Mouse (Mus musculus) G1E-ER4 (cell line): Measurements from ENCODE around the gene Commd2. TPM values are rescaled to one million over a fixed set of nuclear protein-coding genes. Genes with fewer than 3 reads are reported as not detected.

Experiments
- GATA1 ChIP-seq: IDR thresholded peaks from one replicate; pipeline ENCODE4 v1.8.0; 2012; ENCODE audit warnings: low read length, inconsistent platforms
- polyA plus RNA-seq: library from polyadenylated mRNA; stranded (reverse); fragments of >175 nt; gene quantifications from 2 replicates; pipeline ENCODE4 v1.2.3, GENCODE M21; 2012

The Commd2 gene
- polyA plus RNA-seq, 1 experiment = 24.9 TPM

DNA sequence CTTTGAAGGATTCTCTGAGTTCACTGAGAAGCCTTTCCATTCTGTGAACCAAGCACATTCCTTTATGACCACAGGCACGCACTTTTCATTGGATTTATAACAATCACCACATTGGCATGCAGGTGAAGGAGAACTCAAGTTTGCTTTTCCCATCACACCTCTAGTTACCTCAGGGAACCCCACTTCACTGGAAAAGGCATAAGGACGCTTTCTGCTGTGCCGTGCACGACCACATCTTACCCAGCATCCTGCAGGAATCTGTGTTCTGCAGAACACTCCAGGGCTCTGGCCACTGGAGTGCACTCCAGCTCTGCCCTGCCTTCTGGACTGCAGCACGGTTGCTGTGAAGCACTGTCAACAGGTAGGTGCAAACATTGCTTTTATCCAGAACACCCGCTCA lies 13.9 kb downstream of the Commd2 start:
- no peak for TF ChIP-seq GATA1

DNA sequence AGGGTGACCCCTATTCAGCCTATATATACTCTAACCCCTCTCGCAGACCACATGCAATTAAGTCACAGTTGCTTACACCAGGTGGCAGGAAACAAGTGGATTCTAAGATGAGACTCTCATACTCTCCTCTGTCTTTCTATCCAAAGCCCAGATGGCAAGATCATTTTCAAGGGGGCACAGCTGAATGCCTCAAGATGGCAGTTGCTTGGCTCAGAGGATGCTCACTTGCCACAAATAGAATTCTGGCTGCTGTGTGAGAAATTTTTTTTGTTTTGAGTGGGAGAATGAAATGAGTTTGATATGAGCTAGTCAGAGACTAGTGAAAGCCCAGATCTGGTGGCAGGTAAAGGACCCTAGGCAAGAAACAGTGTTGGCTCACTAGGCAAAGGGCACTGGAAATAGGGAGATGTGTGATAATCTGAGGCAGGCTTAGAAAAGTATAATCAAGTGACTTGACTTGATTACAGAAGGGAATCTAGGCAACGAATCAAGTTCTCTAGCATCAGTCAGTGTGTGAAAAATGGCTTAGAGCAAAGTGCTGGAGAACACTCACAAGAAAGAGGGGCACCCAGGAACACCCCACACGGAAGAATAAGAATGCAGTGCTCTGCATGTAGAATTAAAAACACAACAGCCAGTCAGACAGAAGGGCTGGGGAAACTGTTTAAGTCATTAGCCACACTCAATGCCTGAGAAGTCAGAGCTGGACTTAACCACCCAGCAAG lies 16.6 kb downstream of the Commd2 start:
- TF ChIP-seq GATA1 = no peak

DNA sequence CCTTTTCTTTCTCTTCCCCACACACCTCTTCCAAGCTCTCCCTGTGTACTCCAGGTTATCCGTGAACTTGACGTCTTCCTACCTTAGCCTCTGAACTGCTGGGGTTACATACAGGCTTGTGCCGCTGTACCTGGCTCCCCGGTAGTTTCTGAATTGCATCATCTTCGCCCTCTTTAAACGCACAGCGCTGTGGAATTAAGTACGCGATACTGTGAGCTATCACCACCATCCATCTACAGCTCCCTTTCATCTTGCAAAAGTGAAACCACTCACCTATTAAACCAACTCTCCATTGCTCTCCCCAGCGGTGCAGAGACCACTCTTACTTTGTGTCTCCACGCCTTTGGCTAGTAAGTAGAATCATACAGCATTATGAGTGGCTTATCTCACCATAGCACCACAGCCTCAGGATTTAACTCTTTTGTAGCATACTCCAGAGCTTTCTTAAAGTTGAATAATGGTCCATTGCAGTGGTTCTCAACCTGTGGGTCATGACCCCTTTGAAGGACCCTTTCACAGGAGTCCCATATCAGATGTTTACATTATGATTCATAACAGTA lies 24.5 kb downstream of the Commd2 start:
- TF ChIP-seq GATA1 = no peak

DNA sequence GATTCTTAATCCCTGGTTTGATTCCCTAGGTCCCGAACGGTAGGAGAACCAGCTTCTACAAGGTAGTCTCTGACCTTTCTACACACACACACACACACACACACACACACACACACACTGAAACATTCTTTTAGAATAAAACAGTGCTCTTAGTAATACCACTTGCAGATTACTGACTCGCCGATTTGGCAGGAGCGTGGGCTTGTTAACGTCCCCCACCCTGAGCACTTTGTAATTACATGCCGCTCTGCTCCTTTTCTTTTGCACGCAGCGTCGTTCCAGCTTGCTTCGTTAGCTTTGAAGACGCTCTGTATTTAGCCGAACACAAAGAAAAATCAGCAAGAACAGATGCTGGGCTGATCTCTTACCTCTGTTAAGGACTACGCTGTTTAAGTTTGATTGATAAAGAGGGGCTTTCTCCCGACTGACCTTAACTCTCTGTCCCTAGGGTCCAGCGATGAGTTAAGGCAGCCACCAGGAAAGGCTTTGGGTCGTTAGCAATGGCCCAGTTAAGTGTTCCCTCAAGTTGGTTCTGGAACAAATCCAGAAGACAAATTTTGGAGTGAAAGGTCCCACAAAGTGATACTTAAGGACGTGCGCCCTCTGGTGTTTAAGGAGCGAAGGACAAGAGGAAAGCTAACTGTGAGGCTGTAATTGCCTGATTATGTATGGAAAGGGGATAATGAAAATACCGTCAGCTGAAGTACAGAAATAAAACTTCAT lies 26.1 kb downstream of the Commd2 start:
- TF ChIP-seq GATA1 = no peak

DNA sequence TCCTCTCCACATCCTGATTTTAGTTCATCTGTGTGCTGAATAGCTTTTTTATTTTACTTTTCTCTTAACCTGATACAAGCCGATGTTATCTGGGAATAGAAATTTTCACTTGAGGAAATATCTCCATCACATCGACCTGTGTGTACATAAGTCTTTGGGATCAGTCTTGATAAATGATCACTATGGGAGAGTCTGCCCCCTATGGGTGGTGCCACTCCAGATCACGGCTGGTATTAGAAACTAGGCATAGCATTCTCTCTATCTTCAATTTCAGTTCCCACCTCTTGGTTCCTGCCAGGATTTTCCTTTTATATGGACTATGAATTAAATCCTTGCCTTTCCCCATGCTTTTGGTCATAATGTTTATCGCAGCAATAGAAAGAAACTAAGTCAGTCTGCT lies 31.8 kb downstream of the Commd2 start:
- TF ChIP-seq GATA1 = no peak

DNA sequence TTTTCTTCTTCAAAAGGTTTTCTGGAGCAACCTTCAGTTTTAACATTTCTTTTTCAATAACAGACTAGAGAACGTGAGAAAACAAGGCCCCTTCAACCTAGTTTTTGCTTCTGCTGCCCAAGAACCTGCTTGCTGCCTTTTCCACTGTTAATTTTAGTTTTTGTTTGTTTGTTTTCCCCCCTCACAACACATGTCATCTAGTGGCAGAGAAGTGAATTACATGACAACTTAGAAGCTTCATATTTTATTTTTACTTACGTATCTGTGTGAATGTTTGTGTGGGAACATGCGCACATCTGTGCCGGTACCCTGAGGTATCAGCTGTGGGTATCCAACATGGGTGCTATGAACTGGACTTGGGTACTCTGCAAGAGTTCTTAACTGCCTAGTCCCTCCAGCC lies 35.9 kb downstream of the Commd2 start:
- no peak for TF ChIP-seq GATA1

DNA sequence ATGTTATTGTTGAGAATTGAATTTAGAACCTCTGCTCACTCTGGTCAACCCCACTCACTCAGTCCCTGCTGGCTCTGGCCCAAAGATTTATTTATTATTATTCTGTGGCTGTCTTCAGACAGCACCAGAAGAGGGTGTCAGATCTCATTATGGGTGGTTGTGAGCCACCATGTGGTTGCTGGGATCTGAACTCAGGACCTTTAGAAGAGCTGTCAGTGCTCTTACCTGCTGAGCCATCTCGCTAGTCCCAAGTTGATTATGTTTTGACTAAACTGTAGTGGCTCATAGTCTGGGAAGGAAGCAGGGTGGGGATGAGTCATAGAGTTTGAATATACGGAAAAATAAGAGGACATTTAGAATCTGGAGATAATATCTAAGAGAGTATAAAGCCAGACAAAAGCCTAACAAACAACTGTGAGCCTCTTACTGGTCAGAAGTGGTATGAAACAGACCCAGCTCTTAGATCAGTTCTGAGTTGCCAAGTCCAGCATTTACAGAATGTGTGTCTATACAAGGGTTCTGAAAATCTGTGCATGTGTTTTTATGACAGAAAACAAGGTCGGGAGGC lies 39.0 kb downstream of the Commd2 start:
- TF ChIP-seq GATA1 = no peak

DNA sequence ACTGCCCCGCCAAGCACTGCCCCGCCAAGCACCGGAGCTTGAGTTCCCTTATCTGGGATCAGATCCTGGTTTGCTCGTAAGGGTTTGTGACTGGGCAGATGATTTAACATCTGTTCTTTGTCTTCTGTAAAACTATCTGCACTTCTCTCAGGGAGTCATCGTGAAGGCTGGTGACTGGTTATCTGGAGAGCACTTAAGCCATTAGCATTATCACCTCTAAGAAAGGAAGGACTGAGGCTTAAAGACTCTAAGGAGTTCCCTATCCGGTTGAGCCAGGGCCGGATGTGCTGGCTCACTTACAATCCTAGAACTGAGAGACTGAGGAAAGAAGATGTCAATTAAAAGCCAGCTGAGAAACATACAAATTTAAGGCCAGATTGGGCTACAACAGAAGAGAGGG lies 39.7 kb downstream of the Commd2 start:
- no peak for TF ChIP-seq GATA1

DNA sequence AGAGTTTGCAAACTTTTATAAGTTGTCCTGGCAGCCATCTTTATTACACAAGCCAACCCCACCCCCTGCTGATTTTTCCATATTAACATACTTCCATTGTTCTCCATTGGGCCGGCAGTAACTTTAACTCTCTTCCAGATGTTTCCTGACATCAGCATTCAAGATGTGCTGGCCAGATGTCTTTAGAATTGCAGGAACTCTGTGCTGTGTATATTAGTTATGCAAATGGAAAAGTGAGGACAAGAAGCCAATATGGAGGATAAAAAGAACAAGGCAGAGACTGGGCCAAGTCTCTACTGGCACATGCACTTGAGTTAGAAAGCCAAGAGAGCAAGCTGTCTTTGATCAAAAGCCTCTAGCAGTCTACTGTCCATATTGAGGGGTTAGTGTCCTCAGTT lies 46.9 kb downstream of the Commd2 start:
- TF ChIP-seq GATA1 = no peak

DNA sequence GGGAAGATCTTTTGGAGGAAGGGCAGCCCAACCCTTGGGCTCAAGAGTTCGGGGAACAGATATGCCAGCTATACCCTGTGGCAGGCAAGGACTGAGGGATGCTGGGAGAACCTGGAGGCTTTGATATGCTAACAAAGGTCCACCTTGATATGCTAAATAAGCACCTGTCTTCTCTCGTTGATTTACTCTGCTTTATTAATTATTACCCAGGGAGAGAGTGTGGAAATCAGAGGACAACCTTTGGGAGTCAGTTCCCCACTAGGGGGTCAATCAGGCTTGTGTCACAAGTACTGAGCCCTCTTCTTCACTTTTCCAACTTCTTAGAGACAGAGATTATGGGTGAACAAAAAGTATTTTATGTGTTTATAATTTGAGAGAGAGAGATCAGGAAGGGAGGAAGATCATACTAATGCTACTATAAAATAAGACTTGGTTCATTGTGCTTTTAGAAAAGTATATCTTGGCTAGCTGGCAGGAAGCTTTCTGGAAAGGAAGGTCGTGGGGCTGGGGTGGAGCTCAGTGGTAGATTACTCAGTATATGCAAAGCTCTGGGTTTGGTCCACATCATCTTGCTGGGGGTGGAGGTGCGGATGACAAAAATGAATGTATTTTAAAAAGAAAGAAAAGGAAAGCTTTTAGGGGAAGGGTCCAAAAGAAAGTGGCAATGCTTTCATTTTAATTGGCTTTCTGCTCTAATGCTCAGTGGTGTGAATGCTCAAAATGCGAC lies 47.5 kb downstream of the Commd2 start:
- TF ChIP-seq GATA1 = no peak

DNA sequence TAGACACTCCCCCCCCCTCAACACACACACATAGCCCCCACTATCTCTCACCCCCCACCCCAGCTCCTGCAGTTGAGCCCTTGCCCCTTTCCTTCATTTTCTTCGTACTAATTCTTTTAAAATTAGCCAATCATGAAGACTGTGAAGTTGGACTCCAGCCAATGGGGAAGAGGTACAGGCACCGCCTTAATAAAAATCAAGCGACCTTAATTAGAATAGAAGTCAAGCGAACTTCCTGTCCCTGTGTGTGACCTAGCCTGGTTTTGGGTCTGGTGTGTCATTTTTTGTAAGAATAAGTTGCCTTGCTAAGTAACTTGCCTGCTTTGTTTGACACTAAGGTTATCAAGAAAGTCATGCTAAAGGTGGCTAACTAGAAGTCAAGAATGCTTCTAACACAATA lies 48.9 kb downstream of the Commd2 start:
- no peak for TF ChIP-seq GATA1

DNA sequence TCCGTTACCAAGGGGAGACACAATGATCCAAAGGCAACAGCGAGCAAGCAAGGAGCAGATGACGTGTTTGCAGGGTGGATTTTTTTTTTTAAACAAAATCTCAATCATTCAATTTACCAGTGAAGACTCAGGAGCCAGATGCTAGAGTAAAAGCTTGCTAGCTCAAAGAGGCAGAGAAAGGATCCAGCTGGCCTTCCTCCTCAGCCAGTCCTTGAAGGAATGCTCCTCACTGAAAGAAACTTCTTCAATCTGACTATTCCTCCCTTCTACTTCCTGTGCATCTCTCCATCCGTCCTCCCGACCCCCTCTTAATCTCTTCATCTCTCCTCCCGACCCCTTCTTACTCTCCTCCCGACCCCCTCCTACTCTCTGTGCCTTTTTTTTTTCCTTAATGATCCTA lies 54.9 kb downstream of the Commd2 start:
- no peak for TF ChIP-seq GATA1

DNA sequence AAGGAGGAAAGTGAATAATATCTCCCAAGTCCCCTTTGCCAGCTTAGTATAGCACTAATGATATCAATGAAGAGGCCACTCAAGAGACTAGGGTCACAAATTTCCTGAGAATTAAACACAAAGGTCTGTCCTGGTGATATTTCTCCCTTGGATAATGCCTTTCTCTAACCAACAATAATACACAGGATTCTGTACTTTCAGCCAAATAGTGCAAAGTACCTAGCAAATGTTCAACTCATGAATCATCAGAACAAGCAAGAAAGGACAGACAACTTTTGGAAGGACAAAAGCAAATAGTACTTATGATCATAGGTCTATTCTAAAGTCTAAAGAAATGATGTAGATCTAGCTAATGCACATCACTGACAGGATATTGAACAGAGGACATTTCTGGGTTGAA lies 56.0 kb downstream of the Commd2 start:
- TF ChIP-seq GATA1 = no peak

Other genes starting within 250 kb of the Commd2 start
- gene Tm4sf4, start 226.4 kb downstream of the Commd2 start, polyA plus RNA-seq = not detected in 2 replicates
- gene Wwtr1, start 75.8 kb downstream of the Commd2 start, polyA plus RNA-seq = not detected in 2 replicates
- not detected in 2 replicates for gene Ankub1, start 41.1 kb upstream of the Commd2 start, polyA plus RNA-seq
- gene Rnf13, start 84.3 kb upstream of the Commd2 start, polyA plus RNA-seq = 0.10 and 0.22 TPM in 2 replicates
- gene Pfn2, start 196.4 kb upstream of the Commd2 start, polyA plus RNA-seq = not detected in 2 replicates